Mouse (Mus musculus) heart, adult 2 months (tissue): Measurements from ENCODE around the gene Cox5b.
A peak's percentile ranks its signal among the peaks of the same experiment; 100 is the strongest.

Source experiments
- CTCF ChIP-seq: fragments of 200-600 bp; IDR thresholded peaks from 2 replicates; pipeline ENCODE4 v1.8.1; 2022; ENCODE audit warnings: antibody characterized with exemption, mild to moderate bottlenecking, moderate library complexity
- POLR2A ChIP-seq: fragments of 200-500 bp; IDR thresholded peaks from 2 replicates; pipeline ENCODE4 v1.6.1; 2011; ENCODE audit warnings: mild to moderate bottlenecking, low read depth, low read length, control low read depth; ENCODE audit not compliant: insufficient read depth

DNA sequence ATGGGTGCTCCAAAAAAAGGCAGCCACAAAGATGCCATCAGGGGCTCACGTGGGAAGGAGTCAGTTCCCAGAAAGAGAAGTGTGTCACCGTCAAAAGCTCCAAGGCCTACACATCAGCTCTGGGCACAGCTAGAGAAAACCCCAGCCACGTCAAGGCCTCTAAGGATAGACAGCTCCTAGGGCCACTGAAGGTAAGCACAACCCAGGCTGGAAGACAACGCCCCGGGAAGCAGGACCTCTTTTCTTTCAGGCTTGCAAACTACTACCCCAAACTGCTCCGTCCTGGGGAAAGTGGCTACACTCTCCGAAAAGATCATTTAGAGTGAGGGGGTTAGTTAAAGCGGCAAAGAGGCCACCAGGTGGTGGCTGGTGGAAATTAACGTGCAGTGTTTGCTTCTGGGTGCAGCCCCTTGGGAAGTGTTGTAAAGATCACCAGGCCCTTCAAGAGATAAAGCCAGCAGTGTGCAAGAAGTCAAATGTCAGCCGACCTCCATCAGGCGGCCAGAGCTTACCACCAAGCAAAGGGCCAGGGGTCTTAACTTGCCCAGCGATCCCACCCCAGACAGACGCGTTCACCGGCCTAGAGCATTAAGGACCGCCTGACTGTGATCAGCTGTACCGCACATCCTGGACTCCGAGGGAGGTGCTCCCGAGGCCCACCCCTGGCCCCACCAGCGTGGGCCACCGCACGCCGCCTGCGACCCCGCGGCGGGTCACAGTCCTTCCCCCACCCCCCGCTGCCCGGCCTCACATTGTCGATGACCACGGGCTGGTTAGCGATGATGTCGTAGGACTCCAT is 18.0 kb downstream of the Cox5b start:
- TF ChIP-seq CTCF (peak; percentile 62), POLR2A (no peak)
